Mouse (Mus musculus) liver, embryonic 16.5 days (tissue): Measurements from ENCODE around the gene Rdh19. TPM values are rescaled to one million over a fixed set of nuclear protein-coding genes. Genes with fewer than 3 reads are reported as not detected.

Experiments
- ATAC-seq: fragments of 200-750 bp; cut with Nextera tagmentation; 2 replicates; pipeline ENCODE4 v1.8.0; 2017; ENCODE audit warnings: low read depth, mild to moderate bottlenecking, moderate number of reproducible peaks, moderate library complexity
- H3K27ac ChIP-seq: fragments of 300-500 bp; sonication (generic); 2 replicates; pipeline ENCODE4 v1.5.1; 2014; ENCODE audit warnings: mild to moderate bottlenecking, low read length
- H3K27me3 ChIP-seq: fragments of 300-500 bp; sonication (generic); 2 replicates; pipeline ENCODE4 v1.6.1; 2014; ENCODE audit warnings: low read depth, low read length, mixed read lengths; ENCODE audit not compliant: control insufficient read depth, insufficient read depth
- H3K36me3 ChIP-seq: fragments of 300-500 bp; sonication (generic); 2 replicates; pipeline ENCODE4 v1.6.1; 2014; ENCODE audit warnings: mild to moderate bottlenecking; ENCODE audit not compliant: control insufficient read depth, insufficient read depth
- H3K4me1 ChIP-seq: fragments of 300-500 bp; sonication (generic); 2 replicates; pipeline ENCODE4 v1.6.1; 2014; ENCODE audit warnings: low read depth, low read length, mixed read lengths; ENCODE audit not compliant: control insufficient read depth
- H3K4me2 ChIP-seq: fragments of 300-500 bp; sonication (generic); 2 replicates; pipeline ENCODE4 v1.6.1; 2014; ENCODE audit warnings: low read depth, low read length, mixed read lengths
- H3K4me3 ChIP-seq: fragments of 300-500 bp; sonication (generic); 2 replicates; pipeline ENCODE4 v1.5.1; 2014; ENCODE audit warnings: low read depth, mild to moderate bottlenecking, low read length
- H3K9ac ChIP-seq: fragments of 300-500 bp; sonication (generic); 2 replicates; pipeline ENCODE4 v1.6.1; 2014; ENCODE audit warnings: low read depth, low read length
- H3K9me3 ChIP-seq: fragments of 300-500 bp; sonication (generic); replicated peaks from 2 replicates; pipeline ENCODE4 v1.6.1; 2016; ENCODE audit warnings: low read length; ENCODE audit not compliant: control insufficient read depth
- WGBS: fragments of 180-500 bp; shearing (Covaris S2); extraction: QIAGEN DNeasy Blood & Tissue Kit; methylation state at CpG from one replicate; pipeline ENCODE4 v1.1.7; 2014; ENCODE audit not compliant: insufficient replicate concordance; 5-methylcytosine and 5-hydroxymethylcytosine counted together
- polyA plus RNA-seq: library from polyadenylated mRNA; unstranded; fragments of >200 nt; fragmentation: Nextera tagmentation; extraction: Ambion mirVana; gene quantifications from 2 replicates; pipeline ENCODE4 v1.2.1, GENCODE M21; 2015

The Rdh19 gene
- polyA plus RNA-seq, 1 experiment from 2014 or later: not detected

DNA sequence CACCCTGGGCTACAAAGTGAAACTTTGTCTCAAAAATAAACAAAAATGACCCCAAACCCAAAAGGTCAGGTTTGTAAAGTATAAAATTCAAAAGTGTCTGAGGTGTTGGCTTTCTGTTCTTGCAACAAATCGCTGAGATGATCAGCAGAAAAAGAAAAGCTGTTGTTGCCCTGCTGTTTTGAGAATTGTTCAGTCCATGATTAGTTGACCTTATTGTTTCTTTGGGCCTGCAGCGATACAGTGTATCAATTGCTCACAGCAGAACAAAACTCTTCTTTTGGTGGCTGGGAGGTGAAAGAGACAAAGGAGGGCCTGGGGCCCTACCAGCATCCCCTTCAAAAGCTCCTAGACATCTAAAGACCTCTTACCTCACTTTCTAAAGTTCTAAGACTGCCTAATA lies 56.4 kb downstream of the Rdh19 start:
- ATAC-seq: no peak
- WGBS: 65% methylated on average over 2 of the region's 2 CpGs

DNA sequence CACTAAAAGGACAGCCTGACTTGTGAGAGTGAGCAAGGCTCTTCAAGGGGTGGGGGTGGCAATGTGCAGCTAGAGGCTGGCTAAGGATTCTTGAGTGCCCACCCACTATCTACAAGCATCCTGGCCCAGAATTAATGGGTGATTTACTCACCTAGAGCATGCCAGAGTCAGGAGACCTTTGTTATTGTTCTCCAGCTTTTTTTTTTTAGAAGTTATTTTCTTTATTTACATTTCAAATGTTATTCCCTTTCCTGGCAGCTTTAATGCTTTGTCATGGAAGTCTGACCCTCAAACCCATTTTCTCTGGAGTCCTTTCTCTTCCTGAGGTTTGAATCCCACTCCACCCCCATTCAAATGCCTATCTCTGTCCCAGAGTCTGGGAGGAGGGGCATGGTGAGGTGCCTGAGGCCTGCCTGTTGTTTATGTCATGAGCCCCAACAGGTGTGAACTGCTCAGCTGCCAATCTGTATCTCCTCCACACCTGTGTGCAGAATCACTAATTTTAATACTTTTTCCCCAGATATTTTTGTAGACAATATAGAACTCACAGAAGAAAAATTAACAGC lies 57.7 kb downstream of the Rdh19 start:
- Histone ChIP-seq H3K9ac (no peak overlapping the region), H3K4me1 (no peaks in the 10 kb centered on the region), H3K9me3 (no peaks in the 10 kb centered on the region), H3K27me3 (no peaks in the 10 kb centered on the region), H3K4me2 (no peak overlapping the region), H3K27ac (no peak overlapping the region), H3K36me3 (no peaks in the 10 kb centered on the region), H3K4me3 (no peak overlapping the region)
- ATAC-seq: no peak

More for the DNA sequence above, 56.4 kb downstream of the Rdh19 start:
- Histone ChIP-seq H3K27me3 (no peaks in the 10 kb centered on the region), H3K4me1 (no peaks in the 10 kb centered on the region), H3K9me3 (no peaks in the 10 kb centered on the region), H3K36me3 (no peaks in the 10 kb centered on the region), H3K9ac (no peak overlapping the region), H3K4me2 (no peak overlapping the region), H3K27ac (no peak overlapping the region), H3K4me3 (no peak overlapping the region)

Other genes starting within 250 kb of the Rdh19 start
- gene Lrp1, start 228.8 kb upstream of the Rdh19 start, polyA plus RNA-seq: 31.9 and 36.3 TPM in 2 replicates
- 14.8 and 17.7 TPM in 2 replicates for gene Stat6, start 206.9 kb upstream of the Rdh19 start, polyA plus RNA-seq
- gene Nemp1, start 183.0 kb upstream of the Rdh19 start, polyA plus RNA-seq: 6.7 and 7.1 TPM in 2 replicates
- 3.0 and 3.9 TPM in 2 replicates for gene Nab2, start 181.4 kb upstream of the Rdh19 start, polyA plus RNA-seq
- 0.11 and 0.55 TPM in 2 replicates for gene Myo1a, start 144.8 kb upstream of the Rdh19 start, polyA plus RNA-seq
- gene Tac2, start 125.5 kb upstream of the Rdh19 start, polyA plus RNA-seq: 11.3 and 13.1 TPM in 2 replicates
- 0.69 and 0.70 TPM in 2 replicates for gene Zbtb39, start 110.4 kb upstream of the Rdh19 start, polyA plus RNA-seq
- gene Gpr182, start 98.2 kb upstream of the Rdh19 start, polyA plus RNA-seq: 13.4 and 15.6 TPM in 2 replicates
- gene Rdh1, start 90.2 kb upstream of the Rdh19 start, polyA plus RNA-seq: 0.12 and 0.20 TPM in 2 replicates
- gene Rdh16f1, start 90.1 kb upstream of the Rdh19 start, polyA plus RNA-seq: 0.14 and 0.25 TPM in 2 replicates
- gene Rdh9, start 73.5 kb upstream of the Rdh19 start, polyA plus RNA-seq: not detected in 2 replicates
- 0.04 and 0.05 TPM in 2 replicates for gene Rdh16, start 48.8 kb upstream of the Rdh19 start, polyA plus RNA-seq
- gene Rdh16f2, start 16.5 kb downstream of the Rdh19 start, polyA plus RNA-seq: 0.45 and 0.54 TPM in 2 replicates
- 20.8 and 33.3 TPM in 2 replicates for gene Rdh7, start 38.9 kb downstream of the Rdh19 start, polyA plus RNA-seq
- gene Sdr9c7, start 48.6 kb downstream of the Rdh19 start, polyA plus RNA-seq: not detected in 2 replicates
- gene Hsd17b6, start 157.7 kb downstream of the Rdh19 start, polyA plus RNA-seq: 0.14 and 0.20 TPM in 2 replicates
- gene Prim1, start 165.2 kb downstream of the Rdh19 start, polyA plus RNA-seq: 60.8 and 69.4 TPM in 2 replicates
- 301 and 339 TPM in 2 replicates for gene Naca, start 185.6 kb downstream of the Rdh19 start, polyA plus RNA-seq
- 171 and 201 TPM in 2 replicates for gene Ptges3, start 209.0 kb downstream of the Rdh19 start, polyA plus RNA-seq
- gene Atp5b, start 233.3 kb downstream of the Rdh19 start, polyA plus RNA-seq: 1,845 and 1,875 TPM in 2 replicates
- gene Baz2a, start 241.6 kb downstream of the Rdh19 start, polyA plus RNA-seq: 5.4 and 6.0 TPM in 2 replicates